Mouse (Mus musculus) intestine, embryonic 14.5 days (tissue): ENCODE results near the gene Ncapg2. TPM values are rescaled to one million over a fixed set of nuclear protein-coding genes. Genes with fewer than 3 reads are reported as not detected.

Source experiments
- polyA plus RNA-seq: library from polyadenylated mRNA; unstranded; fragments of >200 nt; fragmentation: Nextera tagmentation; extraction: Ambion mirVana; gene quantifications from 2 replicates; pipeline ENCODE4 v1.2.1, GENCODE M21; 2014

The Ncapg2 gene
- polyA plus RNA-seq, 1 experiment from 2014 or later, result 43.7 TPM

Other genes with a start within 250 kb of the Ncapg2 start
- 16.3 and 17.8 TPM in 2 replicates for gene Wdr60, start 142.4 kb upstream of the Ncapg2 start, polyA plus RNA-seq
- not detected in 2 replicates for gene Gm11027, start 130.0 kb upstream of the Ncapg2 start, polyA plus RNA-seq
- 37.5 and 39.7 TPM in 2 replicates for gene Esyt2, start 124.2 kb upstream of the Ncapg2 start, polyA plus RNA-seq
- 1.0 and 2.0 TPM in 2 replicates for gene Ptprn2, start 80.3 kb downstream of the Ncapg2 start, polyA plus RNA-seq